Mouse (Mus musculus): Measurements from ENCODE around the gene Mob3a. TPM values are rescaled to one million over a fixed set of nuclear protein-coding genes. Genes with fewer than 3 reads are reported as not detected.

Gene Mob3a
- total RNA-seq, 1 experiment: 29.2 TPM

GRCm38 (mm10) chr10:80669018-80669417 is 32.8 kb downstream of the Mob3a start:
- no peak overlapping the region for H3K9ac ChIP-seq (ENCODE audit: insufficient read depth, low read depth, low read length, poor library complexity, severe bottlenecking)
- H3K27ac ChIP-seq (ENCODE audit: insufficient read depth, low read depth, low read length, poor library complexity, severe bottlenecking): no peak overlapping the region
- peaks cover 0 to 16% of the 10 kb centered on the region in 2 experiments; a peak in 3 of 4 replicates for H3K4me1 ChIP-seq (ENCODE audit: control insufficient read depth in 2 of 2, insufficient read depth in 2 of 2, low read length in 2 of 2, poor library complexity in 1 of 2)
- TF ChIP-seq ZC3H11A (IDR thresholded peaks at IDR 0.05; ENCODE audit: borderline replicate concordance, low read depth, low read length) (no peak), CHD2 (IDR thresholded peaks at IDR 0.05; ENCODE audit: low read depth, low read length) (no peak), HCFC1 (IDR thresholded peaks at IDR 0.05; ENCODE audit: borderline replicate concordance, insufficient read depth, low read length) (no peak), ZNF384 (IDR thresholded peaks at IDR 0.05; ENCODE audit: low read depth, low read length) (no peak), MAFK (IDR thresholded peaks at IDR 0.05; ENCODE audit: insufficient read depth, low read depth, low read length) (no peak)
- no peak for DNase-seq (ENCODE audit: low read depth, low spot score)
- in situ Hi-C loops (cut with MboI; ENCODE audit: low sequenced_read_pairs in 2 of 2, unreplicated experiment in 2 of 2): no loop called here
- no peak overlapping the region for H3K4me3 ChIP-seq (ENCODE audit: insufficient read depth in 1 of 2, low read depth in 1 of 2, low read length in 2 of 2, poor library complexity in 1 of 2, severe bottlenecking in 1 of 2)
- no peaks in the 10 kb centered on the region for H3K9me3 ChIP-seq (ENCODE audit: control insufficient read depth, insufficient read depth, low read depth, low read length)
- peaks cover 52% of the 10 kb centered on the region for H3K36me3 ChIP-seq (ENCODE audit: control insufficient read depth, insufficient read depth, low read length, poor library complexity, severe bottlenecking)

DNA sequence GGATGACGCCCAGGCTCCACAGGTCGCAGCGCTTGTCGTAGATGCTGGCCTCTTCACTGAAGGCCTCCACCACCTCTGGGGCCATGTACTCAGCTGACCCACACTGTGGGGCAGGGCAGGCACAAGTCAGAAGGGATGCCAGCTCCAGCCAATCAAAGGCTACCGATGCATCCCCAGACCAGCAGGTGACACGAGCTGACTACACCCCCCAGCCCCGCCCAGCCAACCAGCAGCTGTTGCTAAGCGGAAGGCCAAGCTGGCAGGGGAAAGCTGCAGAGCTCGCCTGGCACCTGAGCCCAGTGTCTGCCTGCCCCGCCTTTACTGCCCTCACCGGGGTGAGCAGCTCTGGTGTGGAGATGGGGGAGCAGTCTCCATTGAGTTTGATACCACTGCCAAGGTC is 33.2 kb downstream of the Mob3a start:
- H3K27ac ChIP-seq (ENCODE audit: insufficient read depth, low read depth, low read length, poor library complexity, severe bottlenecking): no peak overlapping the region
- H3K36me3 ChIP-seq (ENCODE audit: control insufficient read depth, insufficient read depth, low read length, poor library complexity, severe bottlenecking): peaks cover 51% of the 10 kb centered on the region
- peaks cover 0 to 18% of the 10 kb centered on the region in 2 experiments; a peak in 3 of 4 replicates for H3K4me1 ChIP-seq (ENCODE audit: control insufficient read depth in 2 of 2, insufficient read depth in 2 of 2, low read length in 2 of 2, poor library complexity in 1 of 2)
- H3K4me3 ChIP-seq (ENCODE audit: insufficient read depth in 1 of 2, low read depth in 1 of 2, low read length in 2 of 2, poor library complexity in 1 of 2, severe bottlenecking in 1 of 2): no peak overlapping the region
- in situ Hi-C loops (cut with MboI; ENCODE audit: low sequenced_read_pairs in 2 of 2, unreplicated experiment in 2 of 2): no loop called here
- H3K9ac ChIP-seq (ENCODE audit: insufficient read depth, low read depth, low read length, poor library complexity, severe bottlenecking): no peak overlapping the region
- TF ChIP-seq ZC3H11A (IDR thresholded peaks at IDR 0.05; ENCODE audit: borderline replicate concordance, low read depth, low read length) (no peak), CHD2 (IDR thresholded peaks at IDR 0.05; ENCODE audit: low read depth, low read length) (no peak), MAFK (IDR thresholded peaks at IDR 0.05; ENCODE audit: insufficient read depth, low read depth, low read length) (no peak), HCFC1 (IDR thresholded peaks at IDR 0.05; ENCODE audit: borderline replicate concordance, insufficient read depth, low read length) (no peak), ZNF384 (IDR thresholded peaks at IDR 0.05; ENCODE audit: low read depth, low read length) (no peak)
- no peaks in the 10 kb centered on the region for H3K9me3 ChIP-seq (ENCODE audit: control insufficient read depth, insufficient read depth, low read depth, low read length)
- no peak for DNase-seq (ENCODE audit: low read depth, low spot score)

DNA sequence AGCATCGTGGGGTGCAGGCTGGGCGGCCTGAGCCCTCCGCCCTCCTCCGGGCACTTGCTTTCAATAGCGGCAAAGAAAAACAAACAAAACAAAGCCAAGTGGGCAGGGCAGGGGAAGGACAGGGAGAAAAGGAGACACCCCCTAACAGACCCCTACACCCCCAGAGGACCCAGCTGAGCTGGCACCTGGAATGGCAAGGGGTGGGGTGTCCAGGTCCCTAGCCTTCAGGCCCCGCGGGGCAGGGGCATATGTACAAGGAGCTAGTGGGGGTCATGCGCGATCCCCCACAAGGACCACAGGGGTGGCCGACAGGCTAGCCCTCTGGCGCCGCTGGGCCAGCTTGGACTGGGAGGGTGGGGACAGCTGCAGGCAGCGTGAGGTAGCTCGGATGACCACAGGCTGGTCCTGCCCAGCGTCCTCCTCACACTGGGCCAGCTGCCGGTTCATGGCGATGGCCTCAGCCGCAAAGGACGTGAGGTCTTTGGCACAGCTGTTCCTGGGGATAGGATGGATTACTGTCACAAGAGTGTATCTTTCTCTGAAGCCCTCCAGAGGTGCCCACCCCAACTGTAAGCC is 34.9 kb downstream of the Mob3a start:
- in situ Hi-C loops (cut with MboI; ENCODE audit: low sequenced_read_pairs in 2 of 2, unreplicated experiment in 2 of 2): no loop called here
- no peak for DNase-seq (ENCODE audit: low read depth, low spot score)
- H3K4me1 ChIP-seq (ENCODE audit: control insufficient read depth in 2 of 2, insufficient read depth in 2 of 2, low read length in 2 of 2, poor library complexity in 1 of 2): peaks cover 0 to 24% of the 10 kb centered on the region in 2 experiments; a peak in 3 of 4 replicates
- H3K9ac ChIP-seq (ENCODE audit: insufficient read depth, low read depth, low read length, poor library complexity, severe bottlenecking): no peak overlapping the region
- H3K36me3 ChIP-seq (ENCODE audit: control insufficient read depth, insufficient read depth, low read length, poor library complexity, severe bottlenecking): peaks cover 50% of the 10 kb centered on the region
- H3K4me3 ChIP-seq (ENCODE audit: insufficient read depth in 1 of 2, low read depth in 1 of 2, low read length in 2 of 2, poor library complexity in 1 of 2, severe bottlenecking in 1 of 2): no peak overlapping the region
- H3K9me3 ChIP-seq (ENCODE audit: control insufficient read depth, insufficient read depth, low read depth, low read length): no peaks in the 10 kb centered on the region
- TF ChIP-seq MAFK (IDR thresholded peaks at IDR 0.05; ENCODE audit: insufficient read depth, low read depth, low read length) (no peak), ZC3H11A (IDR thresholded peaks at IDR 0.05; ENCODE audit: borderline replicate concordance, low read depth, low read length) (no peak), CHD2 (IDR thresholded peaks at IDR 0.05; ENCODE audit: low read depth, low read length) (no peak), ZNF384 (IDR thresholded peaks at IDR 0.05; ENCODE audit: low read depth, low read length) (no peak), HCFC1 (IDR thresholded peaks at IDR 0.05; ENCODE audit: borderline replicate concordance, insufficient read depth, low read length) (no peak)
- no peak overlapping the region for H3K27ac ChIP-seq (ENCODE audit: insufficient read depth, low read depth, low read length, poor library complexity, severe bottlenecking)

DNA sequence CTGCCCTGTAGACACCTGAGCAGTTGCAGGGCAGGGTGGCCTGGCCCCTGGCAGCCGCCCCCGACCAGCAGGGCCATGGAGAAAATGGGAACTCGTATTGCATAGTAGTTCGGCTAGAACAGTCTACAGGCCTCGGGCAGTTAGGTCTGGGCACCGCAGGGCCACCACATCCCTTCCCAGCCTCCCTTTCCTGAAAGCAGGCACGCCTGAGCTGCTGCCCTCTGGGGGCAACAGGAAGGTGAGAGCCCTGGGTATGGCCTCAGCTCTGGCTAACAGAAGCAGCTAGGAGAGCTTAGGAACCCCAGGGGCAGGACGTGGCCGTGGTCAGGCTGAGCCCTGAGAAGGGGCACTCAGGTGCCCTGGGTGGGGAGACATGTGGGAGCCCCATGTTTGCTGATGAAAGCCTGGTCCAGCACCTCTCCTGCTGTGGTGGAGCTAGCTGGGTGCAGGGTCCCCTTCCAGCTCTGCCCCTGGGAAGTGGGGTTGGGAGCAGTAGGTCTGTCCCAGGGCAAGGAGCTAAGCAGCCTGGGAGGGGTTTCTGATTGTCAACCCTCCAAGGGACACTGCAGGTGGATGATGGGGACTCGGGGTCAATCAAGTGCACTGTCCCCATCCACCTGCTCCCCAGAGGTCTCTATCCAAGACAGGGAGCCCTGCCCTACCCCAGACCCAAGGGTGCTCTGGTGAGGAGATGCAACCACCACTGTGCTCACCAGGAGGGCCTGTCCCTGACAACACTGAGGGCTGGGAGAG is 35.6 kb downstream of the Mob3a start:
- H3K4me1 ChIP-seq (ENCODE audit: control insufficient read depth in 2 of 2, insufficient read depth in 2 of 2, low read length in 2 of 2, poor library complexity in 1 of 2): peaks cover 0 to 24% of the 10 kb centered on the region in 2 experiments; a peak in 3 of 4 replicates
- in situ Hi-C loops (cut with MboI; ENCODE audit: low sequenced_read_pairs in 2 of 2, unreplicated experiment in 2 of 2): no loop called here
- no peak overlapping the region for H3K27ac ChIP-seq (ENCODE audit: insufficient read depth, low read depth, low read length, poor library complexity, severe bottlenecking)
- H3K9ac ChIP-seq (ENCODE audit: insufficient read depth, low read depth, low read length, poor library complexity, severe bottlenecking): no peak overlapping the region; the same call in 1 of the 2 replicates
- no peak for DNase-seq (ENCODE audit: low read depth, low spot score)
- no peak overlapping the region for H3K4me3 ChIP-seq (ENCODE audit: insufficient read depth in 1 of 2, low read depth in 1 of 2, low read length in 2 of 2, poor library complexity in 1 of 2, severe bottlenecking in 1 of 2)
- TF ChIP-seq HCFC1 (IDR thresholded peaks at IDR 0.05; ENCODE audit: borderline replicate concordance, insufficient read depth, low read length) (no peak), CHD2 (IDR thresholded peaks at IDR 0.05; ENCODE audit: low read depth, low read length) (no peak), ZNF384 (IDR thresholded peaks at IDR 0.05; ENCODE audit: low read depth, low read length) (no peak), MAFK (IDR thresholded peaks at IDR 0.05; ENCODE audit: insufficient read depth, low read depth, low read length) (no peak), ZC3H11A (IDR thresholded peaks at IDR 0.05; ENCODE audit: borderline replicate concordance, low read depth, low read length) (no peak)
- no peaks in the 10 kb centered on the region for H3K9me3 ChIP-seq (ENCODE audit: control insufficient read depth, insufficient read depth, low read depth, low read length)
- H3K36me3 ChIP-seq (ENCODE audit: control insufficient read depth, insufficient read depth, low read length, poor library complexity, severe bottlenecking): peaks cover 43% of the 10 kb centered on the region

All from ES-E14 (cell line).